Mouse (Mus musculus): ENCODE results near the gene Trim32.

DNA sequence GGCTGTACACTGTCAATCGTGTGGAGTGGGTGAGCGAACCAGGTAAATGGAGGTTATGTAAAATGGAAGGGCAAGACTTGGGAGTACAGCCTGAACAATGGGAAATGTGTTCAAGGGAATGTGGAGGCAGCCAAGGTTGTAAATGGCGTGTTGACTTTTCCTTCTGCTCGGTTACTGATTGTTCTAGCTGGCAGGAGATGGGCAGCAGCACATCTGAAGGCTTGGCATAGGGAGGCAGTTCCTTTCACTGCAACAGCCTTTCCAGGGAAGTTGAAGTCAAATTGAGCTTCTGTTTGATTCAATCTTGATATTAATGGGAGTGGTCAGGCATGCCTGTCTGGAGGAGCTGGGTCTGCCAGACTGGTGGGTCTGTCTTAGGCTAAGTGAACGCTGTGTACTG is 5.5 kb downstream of the Trim32 start:
- no peak for TF ChIP-seq CTCF (IDR thresholded peaks at IDR 0.05; ENCODE audit: low read depth, low read length)
- TF ChIP-seq TAL1 (conservative IDR thresholded peaks at IDR 0.05; ENCODE audit: low read depth, low read length), result no peak
- no peak for TF ChIP-seq GATA2 (IDR thresholded peaks at IDR 0.05; ENCODE audit: borderline replicate concordance, low read depth, low read length)
